In genomic region chr11:116088188-116088587, GRCm38 (mm10) we compare ENCODE assay signal across 8 mouse cellular contexts. TPM values are rescaled to one million over a fixed set of nuclear protein-coding genes. Genes with fewer than 3 reads are reported as not detected.
DNase-seq lines count a peak whose midpoint lies in the region; ATAC-seq and TF ChIP-seq lines count a peak whose summit lies in the region.

No protein-coding gene starts in this region.

- ATAC-seq in heart, embryonic 13.5 days (ENCODE audit: extremely low read depth, insufficient number of reproducible peaks, low FRiP score, low TSS enrichment): no peak
- ATAC-seq in intestine, embryonic 16.5 days: peak; percentile 25; the same call in 1 of the 2 replicates
- no peak for ATAC-seq in liver, embryonic 15.5 days (ENCODE audit: insufficient read depth)

- 71% methylated on average over 8 of the region's 8 CpGs for WGBS in heart, embryonic 13.5 days
- WGBS in intestine, embryonic 16.5 days: 62% methylated on average over 8 of the region's 8 CpGs
- WGBS in liver, embryonic 15.5 days (ENCODE audit: insufficient replicate concordance): 38% methylated on average over 8 of the region's 8 CpGs

- peak overlapping the region; percentile 79; the same call in 1 of the 2 replicates for H3K27ac ChIP-seq in heart, embryonic 13.5 days (replicated peaks)
- H3K27ac ChIP-seq in ES-Bruce4 (ENCODE audit: insufficient read depth, low read length): no peak overlapping the region
- peak overlapping the region; percentile 90 for H3K27ac ChIP-seq in intestine, embryonic 16.5 days (ENCODE audit: low read length)
- peak overlapping the region; percentile 87 for H3K27ac ChIP-seq in liver, embryonic 15.5 days (replicated peaks)

- H3K9me3 ChIP-seq in heart, embryonic 13.5 days: no peaks in the 10 kb centered on the region
- no peaks in the 10 kb centered on the region for H3K9me3 ChIP-seq in ES-Bruce4 (replicated peaks; ENCODE audit: control insufficient read depth, insufficient read depth, low read length, poor library complexity, severe bottlenecking)
- H3K9me3 ChIP-seq in intestine, embryonic 16.5 days (ENCODE audit: control insufficient read depth, low read length): no peaks in the 10 kb centered on the region
- no peaks in the 10 kb centered on the region for H3K9me3 ChIP-seq in liver, embryonic 15.5 days (replicated peaks)

- H3K27me3 ChIP-seq in heart, embryonic 13.5 days (replicated peaks): no peaks in the 10 kb centered on the region
- H3K27me3 ChIP-seq in ES-Bruce4 (ENCODE audit: control insufficient read depth, insufficient read depth, low read length, poor library complexity, severe bottlenecking): no peaks in the 10 kb centered on the region
- H3K27me3 ChIP-seq in intestine, embryonic 16.5 days (replicated peaks; ENCODE audit: control insufficient read depth, insufficient read depth, low read length): no peaks in the 10 kb centered on the region
- no peaks in the 10 kb centered on the region for H3K27me3 ChIP-seq in liver, embryonic 15.5 days

- TF ChIP-seq POLR2A in ES-Bruce4 (IDR thresholded peaks at IDR 0.05; ENCODE audit: insufficient read depth, low read length): no peak

- peaks cover 19% of the 10 kb centered on the region for H3K36me3 ChIP-seq in heart, embryonic 13.5 days
- peaks cover 8% of the 10 kb centered on the region for H3K36me3 ChIP-seq in ES-Bruce4 (ENCODE audit: control insufficient read depth, insufficient read depth, low read length, poor library complexity, severe bottlenecking)
- peaks cover 6% of the 10 kb centered on the region for H3K36me3 ChIP-seq in intestine, embryonic 16.5 days (ENCODE audit: control insufficient read depth, insufficient read depth, low read length)
- H3K36me3 ChIP-seq in liver, embryonic 15.5 days (replicated peaks): peaks cover 23% of the 10 kb centered on the region

- H3K9ac ChIP-seq in heart, embryonic 13.5 days: 0 out of 2 replicates have a peak overlapping the region, but pooled peaks have one; percentile 28
- H3K9ac ChIP-seq in ES-Bruce4 (ENCODE audit: low read depth, poor library complexity, severe bottlenecking): peak overlapping the region; percentile 25
- peak overlapping the region; percentile 1; the same call in 1 of the 2 replicates for H3K9ac ChIP-seq in intestine, embryonic 16.5 days (ENCODE audit: low read depth, low read length)
- H3K9ac ChIP-seq in liver, embryonic 15.5 days: peak overlapping the region; percentile 65; the same call in 1 of the 2 replicates

- TF ChIP-seq EP300 in ES-Bruce4 (IDR thresholded peaks at IDR 0.05; ENCODE audit: insufficient read depth, low read depth, low read length): no peak

- no peak for DNase-seq in heart, adult 11 months
- no peak for DNase-seq in adrenal gland, postnatal 14 days
- DNase-seq in spleen, postnatal 14 days (ENCODE audit: low spot score in 2 of 2): no peak
- no peak for DNase-seq in frontal cortex, postnatal 36 days (ENCODE audit: low spot score in 2 of 2)

- no peak for TF ChIP-seq CTCF in ES-Bruce4 (IDR thresholded peaks at IDR 0.05; ENCODE audit: low read depth, low read length)

- peak overlapping the region; percentile 70 for H3K4me2 ChIP-seq in heart, embryonic 13.5 days
- peak overlapping the region; percentile 54 for H3K4me2 ChIP-seq in intestine, embryonic 16.5 days (ENCODE audit: low read depth, low read length)
- peak overlapping the region; percentile 78 for H3K4me2 ChIP-seq in liver, embryonic 15.5 days

- peak overlapping the region; percentile 55; the same call in 1 of the 2 replicates for H3K4me3 ChIP-seq in heart, embryonic 13.5 days
- H3K4me3 ChIP-seq in ES-Bruce4 (ENCODE audit: low read depth, low read length): no peak overlapping the region
- no peak overlapping the region for H3K4me3 ChIP-seq in intestine, embryonic 16.5 days (ENCODE audit: low read length)
- H3K4me3 ChIP-seq in liver, embryonic 15.5 days (replicated peaks): 0 out of 2 replicates have a peak overlapping the region, but pooled peaks have one; percentile 65

- peaks cover 30% of the 10 kb centered on the region for H3K4me1 ChIP-seq in heart, embryonic 13.5 days
- peaks cover 2% of the 10 kb centered on the region for H3K4me1 ChIP-seq in ES-Bruce4 (ENCODE audit: control insufficient read depth, insufficient read depth, low read length)
- peaks cover 17% of the 10 kb centered on the region for H3K4me1 ChIP-seq in intestine, embryonic 16.5 days (ENCODE audit: control insufficient read depth, insufficient read depth, low read length)
- peaks cover 48% of the 10 kb centered on the region for H3K4me1 ChIP-seq in liver, embryonic 15.5 days (replicated peaks)

RNA-seq across cellular contexts. Expression of gene Wbp2, which starts 1.4 kb away (rescaled TPM):
- polyA plus RNA-seq in heart, embryonic 13.5 days (2015; fragmentation: Nextera tagmentation; extraction: Ambion mirVana): 134 and 138 TPM in 2 replicates
- 179 and 198 TPM in 2 replicates for polyA plus RNA-seq in ES-Bruce4 (2011; ENCODE audit: insufficient read depth, insufficient read length, low read depth, missing spikeins)
- 135 and 160 TPM in 2 replicates for polyA plus RNA-seq in intestine, embryonic 16.5 days (2015; fragmentation: Nextera tagmentation; extraction: Ambion mirVana)
- 83.9 and 93.0 TPM in 2 replicates for polyA plus RNA-seq in liver, embryonic 15.5 days (2015; fragmentation: Nextera tagmentation; extraction: Ambion mirVana)
- total RNA-seq in adrenal gland, postnatal 14 days (2021): 121 and 127 TPM in 2 replicates

RNA-seq across cellular contexts. Expression of gene Unc13d, which starts 10.4 kb away (rescaled TPM):
- 1.5 and 2.3 TPM in 2 replicates for polyA plus RNA-seq in heart, embryonic 13.5 days (2015; fragmentation: Nextera tagmentation; extraction: Ambion mirVana)
- polyA plus RNA-seq in ES-Bruce4 (2011; ENCODE audit: insufficient read depth, insufficient read length, low read depth, missing spikeins): 4.7 and 5.7 TPM in 2 replicates
- polyA plus RNA-seq in intestine, embryonic 16.5 days (2015; fragmentation: Nextera tagmentation; extraction: Ambion mirVana): 6.4 and 7.5 TPM in 2 replicates
- 21.4 and 23.3 TPM in 2 replicates for polyA plus RNA-seq in liver, embryonic 15.5 days (2015; fragmentation: Nextera tagmentation; extraction: Ambion mirVana)
- total RNA-seq in adrenal gland, postnatal 14 days (2021): 0.74 and 4.0 TPM in 2 replicates

RNA-seq across cellular contexts. Expression of gene Trim47, which starts 38.8 kb away (rescaled TPM):
- 46.1 and 51.1 TPM in 2 replicates for polyA plus RNA-seq in heart, embryonic 13.5 days (2015; fragmentation: Nextera tagmentation; extraction: Ambion mirVana)
- polyA plus RNA-seq in ES-Bruce4 (2011; ENCODE audit: insufficient read depth, insufficient read length, low read depth, missing spikeins): 3.9 and 7.1 TPM in 2 replicates
- 13.9 and 14.7 TPM in 2 replicates for polyA plus RNA-seq in intestine, embryonic 16.5 days (2015; fragmentation: Nextera tagmentation; extraction: Ambion mirVana)
- polyA plus RNA-seq in liver, embryonic 15.5 days (2015; fragmentation: Nextera tagmentation; extraction: Ambion mirVana): 5.4 and 7.6 TPM in 2 replicates
- 19.9 and 23.6 TPM in 2 replicates for total RNA-seq in adrenal gland, postnatal 14 days (2021)

RNA-seq across cellular contexts. Expression of gene Trim65, which starts 42.7 kb away (rescaled TPM):
- polyA plus RNA-seq in heart, embryonic 13.5 days (2015; fragmentation: Nextera tagmentation; extraction: Ambion mirVana): 4.2 and 4.3 TPM in 2 replicates
- 0.78 and 1.2 TPM in 2 replicates for polyA plus RNA-seq in ES-Bruce4 (2011; ENCODE audit: insufficient read depth, insufficient read length, low read depth, missing spikeins)
- polyA plus RNA-seq in intestine, embryonic 16.5 days (2015; fragmentation: Nextera tagmentation; extraction: Ambion mirVana): 7.7 and 9.3 TPM in 2 replicates
- 1.2 and 1.5 TPM in 2 replicates for polyA plus RNA-seq in liver, embryonic 15.5 days (2015; fragmentation: Nextera tagmentation; extraction: Ambion mirVana)
- 8.6 and 10.2 TPM in 2 replicates for total RNA-seq in adrenal gland, postnatal 14 days (2021)

RNA-seq across cellular contexts. Expression of gene Mrpl38, which starts 50.5 kb away (rescaled TPM):
- 82.4 and 92.2 TPM in 2 replicates for polyA plus RNA-seq in heart, embryonic 13.5 days (2015; fragmentation: Nextera tagmentation; extraction: Ambion mirVana)
- polyA plus RNA-seq in ES-Bruce4 (2011; ENCODE audit: insufficient read depth, insufficient read length, low read depth, missing spikeins): 69.3 and 71.6 TPM in 2 replicates
- polyA plus RNA-seq in intestine, embryonic 16.5 days (2015; fragmentation: Nextera tagmentation; extraction: Ambion mirVana): 104 and 110 TPM in 2 replicates
- 48.8 and 51.1 TPM in 2 replicates for polyA plus RNA-seq in liver, embryonic 15.5 days (2015; fragmentation: Nextera tagmentation; extraction: Ambion mirVana)
- 90.7 and 95.0 TPM in 2 replicates for total RNA-seq in adrenal gland, postnatal 14 days (2021)

Comparison
In these comparisons a context has a peak if more than half of its experiments do, and no peak if none do; other contexts are left out.
1. H3K4me3 ChIP-seq: peak in heart, embryonic 13.5 days (single experiment) and liver, embryonic 15.5 days (single experiment); none in ES-Bruce4 (single experiment) and intestine, embryonic 16.5 days (single experiment).
2. H3K9ac ChIP-seq: peak in every context shown above with its lines; median percentile 65 in liver, embryonic 15.5 days; 28 in heart, embryonic 13.5 days; 25 in ES-Bruce4; 1 in intestine, embryonic 16.5 days.
3. Peak in every context shown above with its lines, with median percentiles within 50 percentile points of each other: H3K4me2 ChIP-seq.